Mouse (Mus musculus) midbrain, embryonic 13.5 days (tissue): ENCODE results near the gene Cntf. TPM values are rescaled to one million over a fixed set of nuclear protein-coding genes. Genes with fewer than 3 reads are reported as not detected.

ENCODE experiments used
- ATAC-seq: fragments of 200-750 bp; cut with Nextera tagmentation; 2 replicates; pipeline ENCODE4 v1.8.0; 2017; ENCODE audit warnings: mild to moderate bottlenecking, moderate TSS enrichment, moderate library complexity
- H3K27ac ChIP-seq: fragments of 300-500 bp; sonication (generic); 2 replicates; pipeline ENCODE4 v1.5.1; 2015; ENCODE audit warnings: inconsistent platforms, mild to moderate bottlenecking, moderate library complexity
- H3K27me3 ChIP-seq: fragments of 300-500 bp; sonication (generic); 2 replicates; pipeline ENCODE4 v1.6.1; 2015; ENCODE audit warnings: mild to moderate bottlenecking, inconsistent platforms
- H3K36me3 ChIP-seq: fragments of 300-500 bp; sonication (generic); 2 replicates; pipeline ENCODE4 v1.6.1; 2015; ENCODE audit warnings: mild to moderate bottlenecking, inconsistent platforms
- H3K4me1 ChIP-seq: fragments of 300-500 bp; sonication (generic); replicated peaks from 2 replicates; pipeline ENCODE4 v1.6.1; 2015; ENCODE audit warnings: inconsistent platforms
- H3K4me2 ChIP-seq: fragments of 300-500 bp; sonication (generic); replicated peaks from 2 replicates; pipeline ENCODE4 v1.6.1; 2015; ENCODE audit warnings: moderate library complexity, mild to moderate bottlenecking, inconsistent platforms
- H3K4me3 ChIP-seq: fragments of 300-500 bp; sonication (generic); replicated peaks from 2 replicates; pipeline ENCODE4 v1.5.1; 2015; ENCODE audit warnings: mild to moderate bottlenecking, inconsistent platforms
- H3K9ac ChIP-seq: fragments of 300-500 bp; sonication (generic); replicated peaks from 2 replicates; pipeline ENCODE4 v1.6.1; 2015; ENCODE audit warnings: mild to moderate bottlenecking, inconsistent platforms
- H3K9me3 ChIP-seq: fragments of 300-500 bp; sonication (generic); 2 replicates; pipeline ENCODE4 v1.6.1; 2016; ENCODE audit warnings: mild to moderate bottlenecking, inconsistent platforms
- WGBS: fragments of 180-500 bp; shearing (Covaris S2); methylation state at CpG from one replicate; pipeline ENCODE4 v1.1.7; 2015; 5-methylcytosine and 5-hydroxymethylcytosine counted together
- polyA plus RNA-seq: library from polyadenylated mRNA; unstranded; fragments of >200 nt; fragmentation: Nextera tagmentation; extraction: Ambion mirVana; gene quantifications from 2 replicates; pipeline ENCODE4 v1.2.1, GENCODE M21; 2015

The Cntf gene
- polyA plus RNA-seq, 1 experiment from 2014 or later, result 2.0 TPM

- peaks cover 24% of the 10 kb centered on the region for H3K4me1 ChIP-seq
- H3K9me3 ChIP-seq, result no peaks in the 10 kb centered on the region
- peak overlapping the region; percentile 93 for H3K4me3 ChIP-seq
- H3K9ac ChIP-seq, result peak overlapping the region; percentile 66
- no peaks in the 10 kb centered on the region for H3K36me3 ChIP-seq
- peak overlapping the region; percentile 75 for H3K4me2 ChIP-seq
- H3K27me3 ChIP-seq, result no peaks in the 10 kb centered on the region
- no peak for ATAC-seq
- peak overlapping the region; percentile 99 for H3K27ac ChIP-seq
- WGBS, result under 1% methylated on average over 29 of the region's 29 CpGs
Observed at GRCm38 (mm10) chr19:12796328-12796931, 31.0 kb upstream of the Cntf start.

GRCm38 (mm10) chr19:12795511-12796327 is 30.3 kb upstream of the Cntf start, which contains the start of the genes Zfp91 and Lpxn:
TSS of gene Zfp91 (minus strand) at chr19:12796126.
TSS of gene Lpxn (plus strand) at chr19:12796193.
- Histone ChIP-seq H3K9ac (peak within 1 kb of the TSS; percentile 95), H3K4me1 (peaks cover 28% of the 10 kb centered on the region), H3K27me3 (no peaks in the 10 kb centered on the region), H3K9me3 (no peaks in the 10 kb centered on the region), H3K36me3 (no peaks in the 10 kb centered on the region), H3K4me2 (peak within 1 kb of the TSS; percentile 75), H3K27ac (peak within 1 kb of the TSS; percentile 99), H3K4me3 (peak within 1 kb of the TSS; percentile 93)
- ATAC-seq, result peak; percentile 96
- WGBS, result 0% methylated on average over 62 of the region's 76 CpGs

GRCm38 (mm10) chr19:12795110-12795509 is 29.7 kb upstream of the Cntf start:
- 1% methylated on average over 32 of the region's 63 CpGs for WGBS
- H3K27me3 ChIP-seq, result no peaks in the 10 kb centered on the region
- peak overlapping the region; percentile 93 for H3K4me3 ChIP-seq
- peak overlapping the region; percentile 64 for H3K4me2 ChIP-seq
- H3K27ac ChIP-seq, result peak overlapping the region; percentile 99
- H3K9me3 ChIP-seq, result no peaks in the 10 kb centered on the region
- H3K9ac ChIP-seq, result peak overlapping the region; percentile 95
- peak; percentile 53 for ATAC-seq
- no peaks in the 10 kb centered on the region for H3K36me3 ChIP-seq
- H3K4me1 ChIP-seq, result peaks cover 28% of the 10 kb centered on the region

- ATAC-seq, result peak; percentile 77
- peak overlapping the region; percentile 95 for H3K9ac ChIP-seq
- 2% methylated on average over 39 of the region's 39 CpGs for WGBS
Observed at GRCm38 (mm10) chr19:12794056-12795044, 28.9 kb upstream of the Cntf start.

GRCm38 (mm10) chr19:12792374-12792773 is 26.9 kb upstream of the Cntf start:
- Histone ChIP-seq H3K4me1 (peaks cover 27% of the 10 kb centered on the region), H3K4me2 (no peak overlapping the region), H3K4me3 (no peak overlapping the region), H3K27me3 (no peaks in the 10 kb centered on the region), H3K9me3 (no peaks in the 10 kb centered on the region), H3K9ac (no peak overlapping the region), H3K36me3 (no peaks in the 10 kb centered on the region), H3K27ac (no peak overlapping the region)
- no peak for ATAC-seq

More at GRCm38 (mm10) chr19:12794056-12795044, 28.9 kb upstream of the Cntf start:
- H3K4me3 ChIP-seq, result peak overlapping the region; percentile 93
- no peaks in the 10 kb centered on the region for H3K36me3 ChIP-seq
- H3K27me3 ChIP-seq, result no peaks in the 10 kb centered on the region
- peaks cover 28% of the 10 kb centered on the region for H3K4me1 ChIP-seq
- no peaks in the 10 kb centered on the region for H3K9me3 ChIP-seq
- H3K4me2 ChIP-seq, result peak overlapping the region; percentile 64
- H3K27ac ChIP-seq, result peak overlapping the region; percentile 99

GRCm38 (mm10) chr19:12787721-12788120 is 22.3 kb upstream of the Cntf start:
- 89% methylated on average over 4 of the region's 4 CpGs for WGBS

GRCm38 (mm10) chr19:12786803-12787395 is 21.5 kb upstream of the Cntf start:
- Histone ChIP-seq H3K9me3 (no peaks in the 10 kb centered on the region), H3K4me2 (no peak overlapping the region), H3K4me3 (no peak overlapping the region), H3K36me3 (no peaks in the 10 kb centered on the region), H3K27ac (no peak overlapping the region), H3K9ac (no peak overlapping the region), H3K27me3 (no peaks in the 10 kb centered on the region), H3K4me1 (peaks cover 8% of the 10 kb centered on the region)
- WGBS, result 98% methylated on average over 2 of the region's 2 CpGs
- no peak for ATAC-seq

More at GRCm38 (mm10) chr19:12787721-12788120, 22.3 kb upstream of the Cntf start:
- no peak overlapping the region for H3K4me2 ChIP-seq
- no peak overlapping the region for H3K27ac ChIP-seq
- H3K9me3 ChIP-seq, result no peaks in the 10 kb centered on the region
- no peak overlapping the region for H3K9ac ChIP-seq
- H3K4me3 ChIP-seq, result no peak overlapping the region
- H3K27me3 ChIP-seq, result no peaks in the 10 kb centered on the region
- ATAC-seq, result no peak
- H3K4me1 ChIP-seq, result peaks cover 10% of the 10 kb centered on the region
- no peaks in the 10 kb centered on the region for H3K36me3 ChIP-seq

- Histone ChIP-seq H3K4me2 (no peak overlapping the region), H3K27ac (no peak overlapping the region), H3K4me3 (no peak overlapping the region), H3K9ac (no peak overlapping the region), H3K36me3 (peaks cover 13% of the 10 kb centered on the region), H3K9me3 (no peaks in the 10 kb centered on the region), H3K4me1 (no peaks in the 10 kb centered on the region), H3K27me3 (no peaks in the 10 kb centered on the region)
- no peak for ATAC-seq
Observed at GRCm38 (mm10) chr19:12780437-12780836, 15.0 kb upstream of the Cntf start.

GRCm38 (mm10) chr19:12770888-12771287 is 5.5 kb upstream of the Cntf start:
- H3K4me1 ChIP-seq, result no peaks in the 10 kb centered on the region
- no peak overlapping the region for H3K9ac ChIP-seq
- 84% methylated on average over 5 of the region's 5 CpGs for WGBS
- no peaks in the 10 kb centered on the region for H3K27me3 ChIP-seq
- no peak overlapping the region for H3K27ac ChIP-seq
- H3K36me3 ChIP-seq, result peaks cover 37% of the 10 kb centered on the region
- H3K4me3 ChIP-seq, result no peak overlapping the region
- no peaks in the 10 kb centered on the region for H3K9me3 ChIP-seq
- H3K4me2 ChIP-seq, result no peak overlapping the region
- ATAC-seq, result no peak

- 56% methylated on average over 2 of the region's 2 CpGs for WGBS
- no peak; the same call in 1 of the 2 replicates for ATAC-seq
- Histone ChIP-seq H3K36me3 (peaks cover 33% of the 10 kb centered on the region), H3K9ac (no peak overlapping the region), H3K27me3 (no peaks in the 10 kb centered on the region), H3K9me3 (no peaks in the 10 kb centered on the region), H3K27ac (no peak overlapping the region), H3K4me1 (peaks cover 9% of the 10 kb centered on the region; the same call in 1 of the 2 replicates), H3K4me3 (no peak overlapping the region), H3K4me2 (no peak overlapping the region)
Observed at GRCm38 (mm10) chr19:12762212-12763130, 3.0 kb downstream of the Cntf start.
